Mouse (Mus musculus) olfactory bulb, adult 2 months (tissue): ENCODE data around the gene Gsg1l.

Experiments used
- CTCF ChIP-seq: fragments of 200-500 bp; IDR thresholded peaks from 2 replicates; pipeline ENCODE4 v1.5.1; 2012; ENCODE audit warnings: low read depth, mild to moderate bottlenecking, low read length, moderate library complexity; ENCODE audit not compliant: insufficient read depth
- POLR2A ChIP-seq: fragments of 200-500 bp; IDR thresholded peaks from 2 replicates; pipeline ENCODE4 v1.6.1; 2012; ENCODE audit warnings: mild to moderate bottlenecking, low read depth, low read length, moderate library complexity; ENCODE audit not compliant: insufficient read depth

DNA sequence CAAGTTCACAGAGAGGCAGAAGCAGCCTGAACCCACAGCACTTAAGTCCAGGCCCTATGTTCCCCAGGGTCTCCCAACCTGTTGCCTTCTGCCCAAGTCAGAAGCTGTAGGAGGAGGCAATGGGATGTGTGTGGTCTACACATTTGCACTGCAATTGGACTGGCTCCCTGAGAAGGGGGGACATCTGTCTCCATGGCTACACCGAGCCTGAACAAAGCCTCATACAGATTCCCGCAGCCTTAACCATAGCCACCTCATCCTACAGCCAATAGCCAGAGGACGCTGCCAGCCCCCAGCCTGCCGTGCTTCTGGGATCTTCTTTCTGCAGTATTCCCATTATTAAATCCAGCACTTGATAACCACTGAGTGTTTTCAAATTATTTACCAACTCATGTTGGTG is 20.0 kb downstream of the Gsg1l start:
- TF ChIP-seq POLR2A (no peak), CTCF (no peak)
